Mouse (Mus musculus) spleen, postnatal 14 days (tissue): ENCODE results near the gene P2rx7.
"Not testable (repeated sequence)": the region's sequence is repeated elsewhere in the genome, so short reads cannot be mapped to it uniquely, and the experiment has no call there.

Source experiments
- DNase-seq, 2 experiments: peaks; one replicate each; pipeline ENCODE4 v3.0.0; 2021 to 2022; ENCODE audit warnings: low spot score in 2 of 2

P2rx7 gene

GRCm38 (mm10) chr5:122646050-122646449, 2.3 kb downstream of the P2rx7 start:
- no peak for DNase-seq

DNA sequence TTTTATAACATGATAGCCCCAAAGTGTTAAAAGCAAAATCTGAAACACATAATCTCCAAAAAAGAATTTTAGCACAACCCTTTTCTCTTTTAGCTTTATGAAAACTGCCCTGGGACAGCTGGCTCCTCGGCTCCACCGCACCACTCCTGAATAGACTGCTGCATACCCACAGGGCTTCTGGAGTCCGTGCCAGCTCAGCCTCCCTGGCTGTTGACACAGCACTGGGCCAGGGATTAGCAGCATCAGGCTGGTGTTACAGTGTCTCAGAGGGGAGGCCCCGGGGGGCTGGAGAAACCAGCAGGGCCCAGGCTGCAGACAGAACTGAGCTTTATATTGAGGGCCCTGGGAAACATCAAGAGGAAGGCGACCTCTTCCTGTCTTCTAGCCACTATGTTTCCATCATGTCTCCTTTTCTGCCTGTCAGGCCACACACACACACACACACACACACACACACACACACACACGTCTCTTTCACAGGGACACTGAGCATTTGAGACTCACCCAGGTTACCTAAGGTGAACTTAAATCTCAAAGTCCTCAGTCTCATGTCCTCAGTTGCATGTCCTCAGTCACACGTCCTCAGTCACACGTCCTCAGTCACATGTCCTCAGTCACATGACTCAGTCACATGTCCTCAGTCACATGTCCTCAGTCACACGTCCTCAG, 3.7 kb downstream of the P2rx7 start:
- DNase-seq: no peak

- not testable (repeated sequence) for DNase-seq
Observed at GRCm38 (mm10) chr5:122647952-122648374, 4.3 kb downstream of the P2rx7 start.

GRCm38 (mm10) chr5:122649264-122649663, 5.6 kb downstream of the P2rx7 start:
- no peak for DNase-seq

DNA sequence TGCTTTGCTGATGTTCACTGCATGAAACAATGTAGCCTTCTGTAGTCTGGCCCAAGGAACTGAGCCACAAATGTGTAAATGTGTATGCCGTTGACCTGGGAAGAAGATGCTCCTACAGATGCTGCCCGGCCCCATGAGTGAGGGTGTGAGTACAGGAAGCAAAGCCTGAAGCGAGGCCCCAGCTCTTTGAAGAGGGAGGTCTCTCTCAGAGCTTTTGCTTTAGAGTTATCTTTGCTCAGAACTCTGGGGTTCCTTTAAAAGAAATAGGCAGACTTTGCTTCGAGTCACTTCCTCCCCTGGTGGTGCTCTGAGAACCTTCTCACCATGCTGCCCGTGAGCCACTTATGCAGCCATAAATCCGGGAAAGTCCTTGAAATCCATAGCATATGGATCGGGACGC, 6.4 kb downstream of the P2rx7 start:
- DNase-seq: no peak

- no peak for DNase-seq
Observed at GRCm38 (mm10) chr5:122652506-122652905, 8.8 kb downstream of the P2rx7 start.

DNA sequence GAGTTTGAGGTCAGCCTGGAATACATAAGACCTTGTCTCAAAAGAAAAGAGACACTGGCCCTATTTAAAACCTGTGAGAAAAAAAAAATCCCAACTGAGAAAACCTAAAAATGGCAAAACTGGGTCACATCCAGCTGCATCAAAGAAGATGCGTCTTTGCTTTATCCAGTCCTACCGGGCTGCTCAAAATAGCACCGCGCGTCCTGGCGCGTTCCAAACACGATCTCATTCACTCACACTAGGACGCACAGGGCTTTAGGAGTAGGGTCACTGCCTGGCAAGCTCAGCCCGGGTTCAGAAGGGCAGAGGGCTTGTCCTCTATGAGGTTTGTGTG, 9.4 kb downstream of the P2rx7 start:
- no peak for DNase-seq

GRCm38 (mm10) chr5:122653446-122654267, 9.9 kb downstream of the P2rx7 start:
- DNase-seq: no peak

GRCm38 (mm10) chr5:122654268-122654573, 10.5 kb downstream of the P2rx7 start:
- DNase-seq: no peak

- DNase-seq: no peak
Observed at GRCm38 (mm10) chr5:122656808-122657207, 13.1 kb downstream of the P2rx7 start.

DNA sequence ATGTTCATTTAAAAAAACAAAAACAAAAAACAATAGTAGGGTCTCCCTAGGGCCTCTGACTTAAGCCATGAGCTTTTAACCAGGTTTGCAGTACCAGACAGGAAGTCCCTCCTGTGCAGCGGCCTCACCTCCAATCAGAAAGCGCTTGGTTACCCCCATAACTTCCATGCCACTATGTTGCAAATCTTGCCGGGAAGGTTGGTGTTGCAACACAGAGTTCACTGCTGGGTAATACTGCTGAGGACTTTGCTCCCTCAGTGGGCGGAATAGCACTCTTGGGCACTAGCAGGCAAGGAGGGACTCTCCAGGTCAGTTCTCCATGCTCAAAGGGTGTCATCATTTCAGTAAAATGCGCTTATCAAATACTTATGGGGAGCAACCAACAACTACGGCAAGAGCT, 18.8 kb downstream of the P2rx7 start:
- DNase-seq: no peak

DNA sequence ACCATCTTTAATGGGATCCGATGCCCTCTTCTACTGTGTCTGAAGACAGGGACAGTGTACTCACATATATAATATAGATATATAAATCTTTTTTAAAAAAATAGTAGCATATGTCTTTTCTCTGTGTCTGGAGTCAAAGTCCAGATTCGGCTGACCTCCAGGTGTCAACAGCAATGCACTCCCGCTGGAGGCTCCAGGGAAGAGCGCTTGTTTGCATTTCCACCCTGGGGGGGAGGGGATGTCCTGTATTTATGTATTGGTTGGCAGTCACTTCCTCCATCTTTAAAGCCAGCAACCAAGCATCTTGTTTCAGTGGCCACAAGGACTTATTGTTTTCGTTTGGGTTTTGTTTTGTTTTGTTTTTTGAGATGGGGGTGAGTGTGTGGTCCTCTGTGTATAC, 21.3 kb downstream of the P2rx7 start:
- no peak for DNase-seq

DNA sequence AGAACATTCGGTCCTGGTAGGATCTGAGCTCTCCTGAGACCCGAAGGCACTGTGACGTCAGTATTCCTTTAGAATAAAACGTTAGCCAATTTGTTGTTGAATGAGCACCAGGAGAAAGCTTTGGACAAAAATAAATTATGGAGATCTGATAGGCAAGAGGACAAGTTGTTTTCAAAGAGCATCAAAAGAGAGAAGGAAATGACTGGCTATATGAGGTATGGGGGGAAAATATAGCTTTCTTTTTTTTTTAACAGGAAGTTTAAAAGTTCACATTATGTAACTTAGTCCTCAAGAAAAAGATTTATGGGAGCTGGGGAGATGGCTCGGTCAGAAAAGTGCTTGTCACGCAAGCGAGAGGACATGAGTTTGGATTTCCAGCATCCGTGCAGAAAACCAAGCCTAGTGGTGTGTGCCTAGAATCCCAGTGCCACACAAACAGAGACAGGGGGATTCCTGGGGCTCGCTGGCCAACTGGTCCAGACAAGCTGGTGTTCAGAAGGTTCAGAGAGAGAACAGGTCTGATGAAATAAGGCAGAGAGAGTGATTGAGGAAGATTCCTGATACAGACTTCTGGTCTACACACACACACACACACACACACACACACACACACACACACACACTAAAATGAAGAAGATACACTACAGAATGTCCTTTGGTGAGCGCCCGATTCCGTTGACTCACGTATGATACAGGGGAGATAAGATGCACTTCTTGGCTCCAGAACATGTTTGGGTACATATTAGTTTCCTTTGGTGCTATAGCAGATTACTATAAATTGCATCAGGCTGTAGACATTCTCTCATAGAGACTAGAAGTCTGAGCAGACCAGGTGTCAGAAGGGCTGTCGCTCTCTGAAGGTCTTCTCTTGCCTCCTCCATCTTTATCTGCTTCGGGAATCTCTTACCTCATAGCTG, 25.5 kb downstream of the P2rx7 start:
- DNase-seq: no peak

DNA sequence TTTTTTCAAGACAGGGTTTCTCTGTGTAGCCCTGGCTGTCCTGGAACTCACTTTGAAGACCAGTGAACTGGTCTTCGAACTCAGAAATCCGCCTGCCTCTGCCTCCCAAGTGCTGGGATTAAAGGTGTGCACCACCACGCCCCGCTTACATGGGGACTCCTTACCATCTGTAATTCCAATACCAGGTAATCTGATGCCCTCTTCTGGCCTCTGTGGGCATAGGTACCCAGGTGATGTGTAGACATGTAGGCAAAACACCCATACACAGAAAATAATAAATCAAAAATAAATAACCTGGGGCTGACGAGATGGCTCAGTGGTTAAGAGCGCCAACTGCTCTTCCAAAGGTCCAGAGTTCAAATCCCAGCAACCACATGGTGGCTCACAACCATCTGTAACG, 27.9 kb downstream of the P2rx7 start:
- not testable (repeated sequence) for DNase-seq

- no peak for DNase-seq
Observed at GRCm38 (mm10) chr5:122672298-122672697, 28.6 kb downstream of the P2rx7 start.

DNA sequence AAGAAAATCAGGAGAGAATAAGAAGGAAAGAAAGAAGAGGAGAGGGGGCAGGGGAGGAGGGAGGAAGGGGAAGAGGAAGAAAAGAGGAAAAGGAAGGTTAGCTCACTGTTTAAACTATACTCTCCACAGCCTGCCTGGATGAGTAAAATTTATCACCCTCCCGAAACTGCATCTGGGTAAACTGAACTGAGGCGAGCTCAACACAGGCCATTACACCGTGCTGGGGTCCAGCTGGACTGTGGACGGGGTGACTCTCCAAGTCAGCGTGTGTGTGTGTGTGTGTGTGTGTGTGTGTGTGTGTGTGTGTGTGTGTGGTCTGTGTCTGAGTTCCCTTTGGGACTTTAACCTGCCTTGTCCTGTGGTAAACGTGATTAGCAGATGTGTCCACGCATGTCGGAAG, 32.3 kb downstream of the P2rx7 start:
- DNase-seq: no peak

GRCm38 (mm10) chr5:122677983-122678382, 34.3 kb downstream of the P2rx7 start:
- no peak for DNase-seq

DNA sequence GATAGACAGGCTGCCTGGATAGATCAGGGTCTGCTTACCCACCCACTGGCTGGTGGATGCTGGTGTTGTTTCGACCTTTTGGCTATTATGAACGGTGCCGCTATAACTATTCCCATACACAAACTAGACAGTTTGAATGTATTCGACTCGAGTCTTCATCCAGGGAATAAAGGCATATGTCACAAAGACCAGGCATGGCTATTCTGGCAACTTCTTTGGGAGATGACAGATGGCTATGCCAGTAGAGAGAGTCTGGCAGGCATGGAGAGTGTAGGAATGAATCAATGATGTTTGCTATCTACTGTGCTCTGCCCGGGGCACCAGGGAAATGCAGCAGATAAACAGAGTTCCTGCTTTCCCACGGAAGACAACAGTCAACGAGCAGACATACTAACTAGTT, 36.2 kb downstream of the P2rx7 start:
- DNase-seq: no peak

GRCm38 (mm10) chr5:122681276-122681675, 37.6 kb downstream of the P2rx7 start:
- no peak for DNase-seq

GRCm38 (mm10) chr5:122683926-122684325, 40.2 kb downstream of the P2rx7 start:
- DNase-seq: peak in 1 of 2 experiments; percentile 14

DNA sequence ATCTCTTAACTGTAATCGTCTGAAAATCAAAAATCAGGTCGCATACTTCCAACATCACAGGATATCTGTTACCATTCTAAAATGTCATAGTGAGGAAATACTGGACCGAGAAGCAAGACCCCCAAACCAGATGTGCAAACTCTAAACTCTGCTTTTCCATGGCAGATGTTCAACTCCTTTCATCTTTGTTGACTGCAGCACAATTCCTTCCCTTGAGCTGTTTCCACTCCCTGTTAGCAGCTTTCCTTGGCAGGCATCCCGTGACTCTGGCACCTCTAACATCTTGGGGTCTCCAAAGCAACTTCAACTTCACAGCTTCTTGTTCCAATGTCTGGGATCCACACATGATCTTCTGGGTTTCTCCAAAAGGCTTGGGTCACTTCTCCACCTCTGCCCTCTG, 43.7 kb downstream of the P2rx7 start:
- DNase-seq: no peak

DNA sequence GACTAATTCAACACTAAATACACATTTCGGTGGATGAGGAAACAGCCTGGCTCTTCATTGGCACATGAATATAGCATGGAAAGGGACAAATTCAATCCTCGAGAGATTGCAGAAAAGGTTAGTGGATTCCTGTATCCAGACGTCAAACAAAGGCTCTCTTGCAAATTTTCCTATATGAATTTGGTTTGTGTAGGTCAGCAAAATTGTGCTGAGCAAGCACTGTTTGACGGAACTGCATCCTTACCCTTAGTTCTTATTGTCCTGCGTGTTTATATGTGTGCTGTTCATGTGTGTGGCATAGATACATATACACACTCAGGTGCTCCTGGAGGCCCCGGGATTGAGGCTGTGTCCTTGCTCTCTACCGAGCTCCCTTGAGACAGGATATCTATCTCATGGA, 45.4 kb downstream of the P2rx7 start:
- DNase-seq: no peak

GRCm38 (mm10) chr5:122690486-122690885, 46.8 kb downstream of the P2rx7 start:
- DNase-seq: no peak
